Mouse (Mus musculus) midbrain, embryonic 10.5 days (tissue): ENCODE results near the gene Zfp853. TPM values are rescaled to one million over a fixed set of nuclear protein-coding genes. Genes with fewer than 3 reads are reported as not detected.

Source experiments
- DNase-seq: peaks from one replicate; pipeline ENCODE4 v3.0.0-alpha.2; 2017; ENCODE audit warnings: low spot score
- H3K27ac ChIP-seq: fragments of 300-500 bp; sonication (generic); replicated peaks from 2 replicates; pipeline ENCODE4 v1.5.1; 2016; ENCODE audit warnings: mild to moderate bottlenecking
- H3K27me3 ChIP-seq: fragments of 300-500 bp; sonication (generic); 2 replicates; pipeline ENCODE4 v1.6.1; 2016; ENCODE audit warnings: low read depth, mild to moderate bottlenecking; ENCODE audit not compliant: poor library complexity, severe bottlenecking
- H3K36me3 ChIP-seq: fragments of 300-500 bp; sonication (generic); 2 replicates; pipeline ENCODE4 v1.6.1; 2016; ENCODE audit warnings: mild to moderate bottlenecking, moderate library complexity
- H3K4me1 ChIP-seq: fragments of 300-500 bp; sonication (generic); 2 replicates; pipeline ENCODE4 v1.6.1; 2016
- H3K4me3 ChIP-seq: fragments of 300-500 bp; sonication (generic); 2 replicates; pipeline ENCODE4 v1.5.1; 2016; ENCODE audit warnings: mild to moderate bottlenecking, moderate library complexity
- H3K9me3 ChIP-seq: fragments of 300-500 bp; sonication (generic); replicated peaks from 2 replicates; pipeline ENCODE4 v1.6.1; 2016; ENCODE audit warnings: mild to moderate bottlenecking
- WGBS: fragments of 180-500 bp; shearing (Covaris S2); methylation state at CpG from one replicate; pipeline ENCODE4 v1.1.7; 2016; 5-methylcytosine and 5-hydroxymethylcytosine counted together
- polyA plus RNA-seq: library from polyadenylated mRNA; unstranded; fragments of >200 nt; fragmentation: Nextera tagmentation; extraction: Ambion mirVana; gene quantifications from 2 replicates; pipeline ENCODE4 v1.2.1, GENCODE M21; 2016

Gene Zfp853
- not detected in 2 replicates for polyA plus RNA-seq

GRCm38 (mm10) chr5:143293404-143293803 lies at the start of gene Zfp853:
Gene Zfp853 (minus strand): TSS chr5:143293623.
- H3K36me3 ChIP-seq, result peaks cover 19% of the 10 kb centered on the region
- H3K4me3 ChIP-seq, result peak within 1 kb of the TSS; percentile 52
- H3K4me1 ChIP-seq, result peaks cover 16% of the 10 kb centered on the region
- WGBS, result 6% methylated on average over 30 of the region's 38 CpGs
- peaks cover 68% of the 10 kb centered on the region for H3K27me3 ChIP-seq
- no peak within 1 kb of the TSS; the same call in 1 of the 2 replicates for H3K27ac ChIP-seq
- H3K9me3 ChIP-seq, result no peaks in the 10 kb centered on the region
- no peak for DNase-seq

- H3K27me3 ChIP-seq, result no peaks in the 10 kb centered on the region
- WGBS, result 60% methylated on average over 6 of the region's 6 CpGs
- H3K4me1 ChIP-seq, result 0 out of 2 replicates have a peak, but pooled peaks cover 1% of the 10 kb centered on the region
- no peak overlapping the region for H3K27ac ChIP-seq
- H3K36me3 ChIP-seq, result no peaks in the 10 kb centered on the region
- DNase-seq, result no peak
- H3K9me3 ChIP-seq, result 0 out of 2 replicates have a peak, but pooled peaks cover 7% of the 10 kb centered on the region
- no peak overlapping the region for H3K4me3 ChIP-seq
Measured at GRCm38 (mm10) chr5:143339603-143340002, 46.2 kb upstream of the Zfp853 start.

- DNase-seq, result no peak
- Histone ChIP-seq H3K27me3 (no peaks in the 10 kb centered on the region), H3K9me3 (no peaks in the 10 kb centered on the region), H3K27ac (no peak overlapping the region), H3K4me3 (no peak overlapping the region), H3K4me1 (peaks cover 8% of the 10 kb centered on the region; the same call in 1 of the 2 replicates), H3K36me3 (no peaks in the 10 kb centered on the region)
- 67% methylated on average over 6 of the region's 6 CpGs for WGBS
Measured at GRCm38 (mm10) chr5:143336559-143336958, 43.1 kb upstream of the Zfp853 start.

- peaks cover 10% of the 10 kb centered on the region for H3K4me1 ChIP-seq
- no peak overlapping the region for H3K4me3 ChIP-seq
- no peak overlapping the region for H3K27ac ChIP-seq
- 85% methylated on average over 7 of the region's 7 CpGs for WGBS
- no peak for DNase-seq
- no peaks in the 10 kb centered on the region for H3K27me3 ChIP-seq
- no peaks in the 10 kb centered on the region for H3K36me3 ChIP-seq
- no peaks in the 10 kb centered on the region for H3K9me3 ChIP-seq
Measured at GRCm38 (mm10) chr5:143335089-143335460, 41.7 kb upstream of the Zfp853 start.

GRCm38 (mm10) chr5:143334418-143335088 lies 41.1 kb upstream of the Zfp853 start:
- Histone ChIP-seq H3K27ac (no peak overlapping the region), H3K9me3 (no peaks in the 10 kb centered on the region), H3K27me3 (no peaks in the 10 kb centered on the region), H3K4me1 (peaks cover 15% of the 10 kb centered on the region), H3K4me3 (no peak overlapping the region), H3K36me3 (no peaks in the 10 kb centered on the region)
- no peak for DNase-seq
- whole genome bisulfite sequencing, result 81% methylated on average over 14 of the region's 14 CpGs

GRCm38 (mm10) chr5:143333872-143334271 lies 40.4 kb upstream of the Zfp853 start:
- 18% methylated on average over 5 of the region's 5 CpGs for WGBS

GRCm38 (mm10) chr5:143328690-143329495 lies 35.5 kb upstream of the Zfp853 start, which contains the start of gene Zdhhc4:
Gene Zdhhc4 (minus strand): TSS chr5:143329256.
- Histone ChIP-seq H3K27me3 (no peaks in the 10 kb centered on the region), H3K9me3 (no peaks in the 10 kb centered on the region), H3K36me3 (peaks cover 31% of the 10 kb centered on the region), H3K27ac (peak within 1 kb of the TSS; percentile 87), H3K4me3 (peak within 1 kb of the TSS; percentile 84), H3K4me1 (peaks cover 21% of the 10 kb centered on the region)
- peak; percentile 88 for DNase-seq
- WGBS, result under 1% methylated on average over 57 of the region's 57 CpGs

More at GRCm38 (mm10) chr5:143333872-143334271, 40.4 kb upstream of the Zfp853 start:
- Histone ChIP-seq H3K27me3 (no peaks in the 10 kb centered on the region), H3K9me3 (no peaks in the 10 kb centered on the region), H3K27ac (no peak overlapping the region), H3K4me3 (no peak overlapping the region), H3K36me3 (no peaks in the 10 kb centered on the region), H3K4me1 (peaks cover 16% of the 10 kb centered on the region)
- peak; percentile 68 for DNase-seq

- no peak for DNase-seq
- no peak overlapping the region for H3K27ac ChIP-seq
Measured at GRCm38 (mm10) chr5:143317288-143317610, 23.8 kb upstream of the Zfp853 start.

GRCm38 (mm10) chr5:143316605-143317287 lies 23.3 kb upstream of the Zfp853 start:
- WGBS, result 90% methylated on average over 5 of the region's 5 CpGs
- H3K36me3 ChIP-seq, result peaks cover 80% of the 10 kb centered on the region
- no peak overlapping the region for H3K27ac ChIP-seq
- no peak for DNase-seq
- H3K27me3 ChIP-seq, result no peaks in the 10 kb centered on the region
- H3K9me3 ChIP-seq, result no peaks in the 10 kb centered on the region
- peaks cover 29% of the 10 kb centered on the region for H3K4me1 ChIP-seq
- no peak overlapping the region for H3K4me3 ChIP-seq

More at GRCm38 (mm10) chr5:143317288-143317610, 23.8 kb upstream of the Zfp853 start:
- no peaks in the 10 kb centered on the region for H3K27me3 ChIP-seq
- H3K4me3 ChIP-seq, result no peak overlapping the region
- H3K4me1 ChIP-seq, result peaks cover 29% of the 10 kb centered on the region
- H3K9me3 ChIP-seq, result no peaks in the 10 kb centered on the region
- peaks cover 80% of the 10 kb centered on the region for H3K36me3 ChIP-seq
- 87% methylated on average over 8 of the region's 8 CpGs for WGBS

- no peaks in the 10 kb centered on the region for H3K27me3 ChIP-seq
- H3K4me3 ChIP-seq, result peak overlapping the region; percentile 88
- H3K4me1 ChIP-seq, result peaks cover 29% of the 10 kb centered on the region
- peak overlapping the region; percentile 99 for H3K27ac ChIP-seq
- H3K9me3 ChIP-seq, result no peaks in the 10 kb centered on the region
- peaks cover 80% of the 10 kb centered on the region for H3K36me3 ChIP-seq
- 13% methylated on average over 8 of the region's 8 CpGs for WGBS
- DNase-seq, result no peak
Measured at GRCm38 (mm10) chr5:143315514-143315888, 22.1 kb upstream of the Zfp853 start.

GRCm38 (mm10) chr5:143314730-143315513 lies 21.5 kb upstream of the Zfp853 start, which contains the start of gene E130309D02Rik:
Gene E130309D02Rik (minus strand): TSS chr5:143315360.
- peak; percentile 91 for DNase-seq
- H3K36me3 ChIP-seq, result peaks cover 80% of the 10 kb centered on the region
- H3K27ac ChIP-seq, result peak within 1 kb of the TSS; percentile 99
- peaks cover 29% of the 10 kb centered on the region for H3K4me1 ChIP-seq
- H3K27me3 ChIP-seq, result no peaks in the 10 kb centered on the region
- H3K4me3 ChIP-seq, result peak within 1 kb of the TSS; percentile 88
- H3K9me3 ChIP-seq, result no peaks in the 10 kb centered on the region
- WGBS, result under 1% methylated on average over 101 of the region's 101 CpGs

- Histone ChIP-seq H3K9me3 (no peaks in the 10 kb centered on the region), H3K27me3 (no peaks in the 10 kb centered on the region), H3K4me1 (peaks cover 29% of the 10 kb centered on the region), H3K36me3 (peaks cover 80% of the 10 kb centered on the region), H3K4me3 (peak overlapping the region; percentile 88), H3K27ac (peak overlapping the region; percentile 99)
- WGBS, result 6% methylated on average over 16 of the region's 16 CpGs
- DNase-seq, result peak; percentile 50
Measured at GRCm38 (mm10) chr5:143314183-143314729, 20.8 kb upstream of the Zfp853 start.
